Mouse (Mus musculus): ENCODE measurements around the gene Bsn. TPM values are rescaled to one million over a fixed set of nuclear protein-coding genes. Genes with fewer than 3 reads are reported as not detected.

Bsn gene
- polyA plus RNA-seq, 1 experiment from 2014 or later = 0.25 TPM

DNA sequence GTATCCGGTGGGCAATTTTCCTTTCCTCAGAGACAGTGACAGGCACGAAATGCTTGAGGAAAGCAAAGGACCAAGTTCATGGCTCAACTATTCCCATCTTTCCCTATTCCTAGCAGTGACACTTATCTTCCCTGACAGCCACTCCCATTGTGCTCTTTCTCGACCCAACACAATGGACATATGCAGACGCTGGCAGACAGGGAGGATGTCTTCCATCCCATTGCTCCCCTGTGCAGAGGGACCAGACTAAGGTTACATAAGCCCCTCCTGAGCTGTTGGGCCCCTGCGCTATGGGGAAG is 747 bp downstream of the Bsn start:
- WGBS = 45% methylated on average over 5 of the region's 5 CpGs
- no peak overlapping the region for H3K27ac ChIP-seq
- no peak for TF ChIP-seq CTCF (IDR thresholded peaks at IDR 0.05; ENCODE audit: low read depth)
- DNase-seq (ENCODE audit: low spot score) (no peak), ATAC-seq (replicated peaks; ENCODE audit: low FRiP score, low read depth) (no peak)
- no peaks in the 10 kb centered on the region for H3K36me3 ChIP-seq (ENCODE audit: insufficient read depth, low read length)
- H3K9ac ChIP-seq (ENCODE audit: low read depth, low read length) = no peak overlapping the region
- H3K4me3 ChIP-seq (replicated peaks; ENCODE audit: low read depth, low read length) = no peak overlapping the region
- H3K4me2 ChIP-seq (ENCODE audit: low read length) = peak overlapping the region; percentile 96
- H3K4me1 ChIP-seq (replicated peaks; ENCODE audit: insufficient read depth, low read length) = peaks cover 3% of the 10 kb centered on the region; the same call in 1 of the 2 replicates
- peaks cover 3% of the 10 kb centered on the region; the same call in 1 of the 2 replicates for H3K27me3 ChIP-seq (ENCODE audit: insufficient read depth, low read length)
- H3K9me3 ChIP-seq (replicated peaks; ENCODE audit: low read length) = no peaks in the 10 kb centered on the region

DNA sequence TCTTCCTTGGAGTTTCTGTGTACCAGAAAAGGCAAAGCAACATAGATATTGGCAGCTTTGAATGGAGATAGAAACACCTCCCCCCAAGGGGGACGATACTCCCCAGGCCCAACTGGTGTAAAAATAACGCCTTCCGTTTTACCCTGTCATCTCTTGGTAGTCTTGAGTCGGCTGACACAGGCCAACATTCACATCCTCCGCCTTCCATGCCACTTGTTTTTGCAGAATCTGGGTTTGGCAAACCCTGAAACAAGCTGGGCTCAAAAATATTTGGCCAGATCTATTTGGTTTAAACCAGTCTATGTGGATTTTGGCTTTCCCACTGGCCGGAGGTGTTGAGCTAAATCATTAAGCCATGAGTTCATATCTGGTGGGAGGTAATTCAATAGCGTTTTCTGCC is 1.2 kb downstream of the Bsn start:
- Histone ChIP-seq H3K4me1 (replicated peaks; ENCODE audit: insufficient read depth, low read length) (peaks cover 3% of the 10 kb centered on the region; the same call in 1 of the 2 replicates), H3K36me3 (ENCODE audit: insufficient read depth, low read length) (no peaks in the 10 kb centered on the region), H3K9me3 (replicated peaks; ENCODE audit: low read length) (no peaks in the 10 kb centered on the region), H3K27ac (no peak overlapping the region), H3K4me3 (replicated peaks; ENCODE audit: low read depth, low read length) (no peak overlapping the region), H3K4me2 (ENCODE audit: low read length) (no peak overlapping the region), H3K27me3 (ENCODE audit: insufficient read depth, low read length) (peaks cover 3% of the 10 kb centered on the region; the same call in 1 of the 2 replicates), H3K9ac (ENCODE audit: low read depth, low read length) (no peak overlapping the region)
- whole genome bisulfite sequencing = 81% methylated on average over 7 of the region's 7 CpGs
- no peak for TF ChIP-seq CTCF (IDR thresholded peaks at IDR 0.05; ENCODE audit: low read depth)
- ATAC-seq (replicated peaks; ENCODE audit: low FRiP score, low read depth) (no peak), DNase-seq (ENCODE audit: low spot score) (no peak)

DNA sequence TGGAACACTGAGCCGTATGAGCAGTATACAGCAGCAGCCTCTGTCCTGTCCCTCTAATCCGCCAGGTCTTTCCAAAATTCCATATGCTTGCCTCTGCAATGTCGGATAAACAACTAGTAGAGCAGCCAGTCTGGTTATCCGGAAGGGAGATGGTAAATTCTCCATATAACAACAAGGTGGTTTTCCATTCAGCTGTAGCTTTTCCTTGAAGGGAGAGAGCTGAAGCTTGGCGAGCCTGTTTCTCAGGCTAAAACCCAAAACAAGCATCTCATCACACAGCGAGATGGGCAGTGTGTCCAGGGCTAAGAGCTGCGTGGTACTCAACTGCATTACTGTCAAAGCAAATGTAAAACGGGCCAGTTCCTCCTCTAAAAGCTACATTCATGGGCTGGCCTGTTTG is 1.7 kb downstream of the Bsn start:
- no peak for ATAC-seq (replicated peaks; ENCODE audit: low FRiP score, low read depth)
- no peak overlapping the region for H3K4me2 ChIP-seq (ENCODE audit: low read length)
- H3K27ac ChIP-seq = no peak overlapping the region
- H3K27me3 ChIP-seq (ENCODE audit: insufficient read depth, low read length) = peaks cover 3% of the 10 kb centered on the region; the same call in 1 of the 2 replicates
- H3K36me3 ChIP-seq (ENCODE audit: insufficient read depth, low read length) = no peaks in the 10 kb centered on the region
- peaks cover 3% of the 10 kb centered on the region; the same call in 1 of the 2 replicates for H3K4me1 ChIP-seq (replicated peaks; ENCODE audit: insufficient read depth, low read length)
- no peak overlapping the region for H3K4me3 ChIP-seq (replicated peaks; ENCODE audit: low read depth, low read length)
- TF ChIP-seq CTCF (IDR thresholded peaks at IDR 0.05; ENCODE audit: low read depth) = no peak
- no peak for DNase-seq (ENCODE audit: low spot score)
- H3K9ac ChIP-seq (ENCODE audit: low read depth, low read length) = no peak overlapping the region
- WGBS = 83% methylated on average over 8 of the region's 8 CpGs
- no peaks in the 10 kb centered on the region for H3K9me3 ChIP-seq (replicated peaks; ENCODE audit: low read length)

DNA sequence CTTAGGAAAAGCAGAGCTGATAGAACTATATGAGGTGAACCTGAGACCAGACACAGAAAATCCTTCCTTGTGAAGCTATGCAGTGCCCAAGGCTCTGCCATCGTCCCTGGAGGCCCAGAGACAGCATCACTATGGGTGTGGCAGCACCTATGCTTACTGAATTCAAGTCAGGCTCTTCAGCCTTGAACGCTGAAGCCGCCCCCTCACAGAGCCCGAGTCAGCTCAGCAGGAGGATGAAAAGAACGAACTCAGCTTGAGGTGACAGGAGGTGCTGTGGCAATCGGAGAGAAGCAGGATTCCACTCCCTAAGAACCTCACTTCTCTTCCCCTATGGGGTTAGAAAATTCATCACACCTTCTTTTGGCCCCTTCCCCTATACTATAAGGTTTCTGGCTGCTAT is 2.6 kb downstream of the Bsn start:
- H3K27me3 ChIP-seq (ENCODE audit: insufficient read depth, low read length) = peaks cover 3% of the 10 kb centered on the region; the same call in 1 of the 2 replicates
- no peaks in the 10 kb centered on the region for H3K36me3 ChIP-seq (ENCODE audit: insufficient read depth, low read length)
- TF ChIP-seq CTCF (IDR thresholded peaks at IDR 0.05; ENCODE audit: low read depth) = no peak
- no peak overlapping the region for H3K9ac ChIP-seq (ENCODE audit: low read depth, low read length)
- no peak overlapping the region for H3K27ac ChIP-seq
- WGBS = 36% methylated on average over 6 of the region's 6 CpGs
- no peaks in the 10 kb centered on the region for H3K9me3 ChIP-seq (replicated peaks; ENCODE audit: low read length)
- ATAC-seq (replicated peaks; ENCODE audit: low FRiP score, low read depth) = no peak
- no peak overlapping the region for H3K4me2 ChIP-seq (ENCODE audit: low read length)
- no peak overlapping the region for H3K4me3 ChIP-seq (replicated peaks; ENCODE audit: low read depth, low read length)
- DNase-seq (ENCODE audit: low spot score) = no peak
- peaks cover 3% of the 10 kb centered on the region; the same call in 1 of the 2 replicates for H3K4me1 ChIP-seq (replicated peaks; ENCODE audit: insufficient read depth, low read length)

DNA sequence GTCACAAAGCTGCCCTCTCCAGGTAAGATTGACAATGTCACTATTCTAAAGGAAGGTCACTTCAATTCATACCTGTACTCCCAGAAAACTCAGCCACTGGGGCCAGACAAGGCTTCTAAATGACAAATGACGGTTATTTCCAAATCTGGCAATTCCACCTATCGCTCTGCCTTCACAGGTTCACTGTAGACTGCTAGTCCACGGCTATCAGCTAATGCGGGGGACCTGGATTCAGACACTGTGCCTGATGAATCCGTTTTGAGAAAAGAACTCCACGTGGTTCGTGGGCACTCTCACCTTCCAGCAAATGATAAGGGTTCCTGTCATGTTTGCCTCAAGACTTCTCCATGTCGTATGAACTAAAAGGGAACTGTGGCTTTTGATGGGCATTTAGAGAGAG is 4.4 kb downstream of the Bsn start:
- DNase-seq (ENCODE audit: low spot score) (no peak), ATAC-seq (replicated peaks; ENCODE audit: low FRiP score, low read depth) (no peak)
- no peak overlapping the region for H3K4me3 ChIP-seq (replicated peaks; ENCODE audit: low read depth, low read length)
- no peak overlapping the region for H3K4me2 ChIP-seq (ENCODE audit: low read length)
- no peak overlapping the region for H3K9ac ChIP-seq (ENCODE audit: low read depth, low read length)
- 79% methylated on average over 8 of the region's 8 CpGs for WGBS
- H3K9me3 ChIP-seq (replicated peaks; ENCODE audit: low read length) = no peaks in the 10 kb centered on the region
- no peak overlapping the region for H3K27ac ChIP-seq
- peaks cover 3% of the 10 kb centered on the region; the same call in 1 of the 2 replicates for H3K27me3 ChIP-seq (ENCODE audit: insufficient read depth, low read length)
- no peak for TF ChIP-seq CTCF (IDR thresholded peaks at IDR 0.05; ENCODE audit: low read depth)
- H3K4me1 ChIP-seq (replicated peaks; ENCODE audit: insufficient read depth, low read length) = peaks cover 3% of the 10 kb centered on the region; the same call in 1 of the 2 replicates
- H3K36me3 ChIP-seq (ENCODE audit: insufficient read depth, low read length) = no peaks in the 10 kb centered on the region

- Histone ChIP-seq H3K9ac (ENCODE audit: low read depth, low read length) (no peak overlapping the region), H3K4me2 (ENCODE audit: low read length) (no peak overlapping the region), H3K36me3 (ENCODE audit: insufficient read depth, low read length) (no peaks in the 10 kb centered on the region), H3K4me3 (replicated peaks; ENCODE audit: low read depth, low read length) (no peak overlapping the region), H3K4me1 (replicated peaks; ENCODE audit: insufficient read depth, low read length) (no peaks in the 10 kb centered on the region), H3K9me3 (replicated peaks; ENCODE audit: low read length) (no peaks in the 10 kb centered on the region), H3K27me3 (ENCODE audit: insufficient read depth, low read length) (no peaks in the 10 kb centered on the region), H3K27ac (no peak overlapping the region)
- WGBS = 94% methylated on average over 19 of the region's 19 CpGs
- no peak for TF ChIP-seq CTCF (IDR thresholded peaks at IDR 0.05; ENCODE audit: low read depth)
- ATAC-seq (replicated peaks; ENCODE audit: low FRiP score, low read depth) (no peak), DNase-seq (ENCODE audit: low spot score) (no peak)
Measured at GRCm38 (mm10) chr9:108183531-108183994, 6.6 kb downstream of the Bsn start.

Measured in kidney, postnatal 0 days (tissue).